Mouse (Mus musculus) lung, postnatal 4 days (tissue): ENCODE results near the gene Ccdc171.
A peak's percentile ranks its signal among the peaks of the same experiment; 100 is the strongest.
"Not testable (repeated sequence)": the region's sequence is repeated elsewhere in the genome, so short reads cannot be mapped to it uniquely, and the experiment has no call there.

Experiments
- DNase-seq, 2 experiments: peaks; one replicate each; pipeline ENCODE4 v3.0.0; 2021

Gene Ccdc171

GRCm38 (mm10) chr4:83658415-83658814 lies 133.1 kb downstream of the Ccdc171 start:
- DNase-seq: no peak

GRCm38 (mm10) chr4:83659411-83659810 lies 134.1 kb downstream of the Ccdc171 start:
- DNase-seq: peak; percentile 26 to 31

- DNase-seq: no peak
Measured at GRCm38 (mm10) chr4:83661519-83662271, 136.3 kb downstream of the Ccdc171 start.

- DNase-seq: no peak
Measured at GRCm38 (mm10) chr4:83662301-83662700, 137.0 kb downstream of the Ccdc171 start.

- DNase-seq: no peak
Measured at GRCm38 (mm10) chr4:83669552-83669951, 144.2 kb downstream of the Ccdc171 start.

- DNase-seq: not testable (repeated sequence)
Measured at GRCm38 (mm10) chr4:83675308-83675707, 150.0 kb downstream of the Ccdc171 start.

GRCm38 (mm10) chr4:83676444-83676843 lies 151.1 kb downstream of the Ccdc171 start:
- DNase-seq: no peak

- DNase-seq: no peak
Measured at GRCm38 (mm10) chr4:83681081-83681480, 155.7 kb downstream of the Ccdc171 start.

- no peak for DNase-seq
Measured at GRCm38 (mm10) chr4:83682866-83683265, 157.5 kb downstream of the Ccdc171 start.

GRCm38 (mm10) chr4:83700190-83700589 lies 174.8 kb downstream of the Ccdc171 start:
- peak in 1 of 2 experiments; percentile 34 for DNase-seq

GRCm38 (mm10) chr4:83716996-83717395 lies 191.7 kb downstream of the Ccdc171 start:
- DNase-seq: no peak

GRCm38 (mm10) chr4:83719816-83720215 lies 194.5 kb downstream of the Ccdc171 start:
- no peak for DNase-seq

- DNase-seq: no peak
Measured at GRCm38 (mm10) chr4:83725136-83725535, 199.8 kb downstream of the Ccdc171 start.

- no peak for DNase-seq
Measured at GRCm38 (mm10) chr4:83739137-83739890, 214.0 kb downstream of the Ccdc171 start.

- DNase-seq: no peak
Measured at GRCm38 (mm10) chr4:83739891-83740277, 214.5 kb downstream of the Ccdc171 start.

- DNase-seq: no peak
Measured at GRCm38 (mm10) chr4:83742806-83743460, 217.6 kb downstream of the Ccdc171 start.

GRCm38 (mm10) chr4:83775136-83775535 lies 249.8 kb downstream of the Ccdc171 start:
- no peak for DNase-seq

GRCm38 (mm10) chr4:83780044-83780443 lies 254.7 kb downstream of the Ccdc171 start:
- DNase-seq: no peak

- no peak for DNase-seq
Measured at GRCm38 (mm10) chr4:83785115-83785514, 259.8 kb downstream of the Ccdc171 start.

- no peak for DNase-seq
Measured at GRCm38 (mm10) chr4:83791811-83792210, 266.5 kb downstream of the Ccdc171 start.

GRCm38 (mm10) chr4:83794315-83794922 lies 269.1 kb downstream of the Ccdc171 start:
- peak in 1 of 2 experiments; percentile 40 for DNase-seq

GRCm38 (mm10) chr4:83794930-83795459 lies 269.6 kb downstream of the Ccdc171 start:
- DNase-seq: no peak

GRCm38 (mm10) chr4:83797976-83798375 lies 272.6 kb downstream of the Ccdc171 start:
- DNase-seq: no peak
